Mouse (Mus musculus) urinary bladder, postnatal 10 days (tissue): ENCODE results near the gene Ppp1r36.
A peak's percentile ranks its signal among the peaks of the same experiment; 100 is the strongest.

Source experiments
- DNase-seq: peaks from one replicate; pipeline ENCODE4 v3.0.0; 2022; ENCODE audit warnings: low spot score

Gene Ppp1r36

GRCm38 (mm10) chr12:76417433-76417854, at the start of gene Ppp1r36:
TSS of gene Ppp1r36 (plus strand) at chr12:76417538.
- no peak for DNase-seq

- no peak for DNase-seq
Observed at GRCm38 (mm10) chr12:76368201-76368789, 49.0 kb upstream of the Ppp1r36 start.

GRCm38 (mm10) chr12:76368790-76369205, 48.5 kb upstream of the Ppp1r36 start:
- no peak for DNase-seq

- DNase-seq: peak; percentile 49
Observed at GRCm38 (mm10) chr12:76369206-76369977, 47.9 kb upstream of the Ppp1r36 start, which contains the start of gene Zbtb25. TSS of gene Zbtb25 (minus strand) at chr12:76369602.

GRCm38 (mm10) chr12:76369978-76370830, 47.1 kb upstream of the Ppp1r36 start, which contains the start of gene Zbtb1:
TSS of gene Zbtb1 (plus strand) at chr12:76370266.
- peak; percentile 38 for DNase-seq

GRCm38 (mm10) chr12:76370831-76371571, 46.3 kb upstream of the Ppp1r36 start:
- DNase-seq: peak; percentile 55

GRCm38 (mm10) chr12:76372046-76372445, 45.3 kb upstream of the Ppp1r36 start:
- no peak for DNase-seq

GRCm38 (mm10) chr12:76372881-76373818, 44.2 kb upstream of the Ppp1r36 start:
- no peak for DNase-seq

GRCm38 (mm10) chr12:76373991-76374390, 43.3 kb upstream of the Ppp1r36 start:
- no peak for DNase-seq

- DNase-seq: no peak
Observed at GRCm38 (mm10) chr12:76374911-76375310, 42.4 kb upstream of the Ppp1r36 start.

GRCm38 (mm10) chr12:76375506-76375905, 41.8 kb upstream of the Ppp1r36 start:
- DNase-seq: no peak

- no peak for DNase-seq
Observed at GRCm38 (mm10) chr12:76376649-76377048, 40.7 kb upstream of the Ppp1r36 start.

- DNase-seq: no peak
Observed at GRCm38 (mm10) chr12:76377059-76377458, 40.3 kb upstream of the Ppp1r36 start.

- no peak for DNase-seq
Observed at GRCm38 (mm10) chr12:76377726-76378125, 39.6 kb upstream of the Ppp1r36 start.

- DNase-seq: no peak
Observed at GRCm38 (mm10) chr12:76378556-76378955, 38.8 kb upstream of the Ppp1r36 start.

GRCm38 (mm10) chr12:76380151-76380550, 37.2 kb upstream of the Ppp1r36 start:
- DNase-seq: no peak

GRCm38 (mm10) chr12:76385342-76385741, 32.0 kb upstream of the Ppp1r36 start:
- no peak for DNase-seq

- no peak for DNase-seq
Observed at GRCm38 (mm10) chr12:76388794-76389193, 28.5 kb upstream of the Ppp1r36 start.

GRCm38 (mm10) chr12:76391595-76392271, 25.6 kb upstream of the Ppp1r36 start:
- DNase-seq: no peak

- DNase-seq: no peak
Observed at GRCm38 (mm10) chr12:76392979-76393378, 24.4 kb upstream of the Ppp1r36 start.
